Mouse (Mus musculus) hindbrain, embryonic 11.5 days (tissue): ENCODE measurements at regions not wholly inside any gene's neighbourhood (a gene's known extent, or its start where the extent isn't known, plus 50 kb on each side); places are given as distances from the start of the nearest gene placed in this dataset.

Source experiments
- ATAC-seq: fragments of 200-750 bp; cut with Nextera tagmentation; 2 replicates; pipeline ENCODE4 v1.8.0; 2017; ENCODE audit warnings: mild to moderate bottlenecking, moderate TSS enrichment, moderate library complexity; ENCODE audit not compliant: low FRiP score
- DNase-seq: peaks from one replicate; pipeline ENCODE4 v3.0.0-alpha.2; 2015; ENCODE audit warnings: low spot score
- H3K27ac ChIP-seq: fragments of 300-500 bp; sonication (generic); 2 replicates; pipeline ENCODE4 v1.5.1; 2014; ENCODE audit warnings: mild to moderate bottlenecking, low read depth, low read length
- H3K27me3 ChIP-seq: fragments of 300-500 bp; sonication (generic); 2 replicates; pipeline ENCODE4 v1.6.1; 2014; ENCODE audit warnings: mild to moderate bottlenecking, low read length, moderate library complexity, mixed read lengths; ENCODE audit not compliant: control insufficient read depth, insufficient read depth
- H3K36me3 ChIP-seq: fragments of 300-500 bp; sonication (generic); 2 replicates; pipeline ENCODE4 v1.6.1; 2014; ENCODE audit warnings: mild to moderate bottlenecking, low read length, moderate library complexity, mixed read lengths; ENCODE audit not compliant: control insufficient read depth, insufficient read depth
- H3K4me1 ChIP-seq: fragments of 300-500 bp; sonication (generic); replicated peaks from 2 replicates; pipeline ENCODE4 v1.6.1; 2014; ENCODE audit warnings: low read length, mixed read lengths; ENCODE audit not compliant: control insufficient read depth, insufficient read depth
- H3K4me2 ChIP-seq: fragments of 300-500 bp; sonication (generic); replicated peaks from 2 replicates; pipeline ENCODE4 v1.6.1; 2014; ENCODE audit warnings: mild to moderate bottlenecking, low read depth, low read length
- H3K4me3 ChIP-seq: fragments of 300-500 bp; sonication (generic); 2 replicates; pipeline ENCODE4 v1.5.1; 2014; ENCODE audit warnings: low read depth, low read length
- H3K9ac ChIP-seq: fragments of 300-500 bp; sonication (generic); 2 replicates; pipeline ENCODE4 v1.6.1; 2014; ENCODE audit warnings: low read depth, low read length
- H3K9me3 ChIP-seq: fragments of 300-500 bp; sonication (generic); 2 replicates; pipeline ENCODE4 v1.6.1; 2016; ENCODE audit warnings: low read length; ENCODE audit not compliant: control insufficient read depth
- WGBS: fragments of 180-500 bp; shearing (Covaris S2); extraction: QIAGEN DNeasy Blood & Tissue Kit; methylation state at CpG from one replicate; pipeline ENCODE4 v1.1.7; 2014; 5-methylcytosine and 5-hydroxymethylcytosine counted together

GRCm38 (mm10) chr17:58672291-58672690, 318.9 kb downstream of the Pdzph1 start:
- DNase-seq (no peak), ATAC-seq (no peak)
- H3K4me1 ChIP-seq: no peaks in the 10 kb centered on the region
- H3K9me3 ChIP-seq: no peaks in the 10 kb centered on the region
- no peaks in the 10 kb centered on the region for H3K36me3 ChIP-seq
- H3K4me3 ChIP-seq: no peak overlapping the region
- 77% methylated on average over 2 of the region's 2 CpGs for WGBS
- no peaks in the 10 kb centered on the region for H3K27me3 ChIP-seq
- no peak overlapping the region for H3K9ac ChIP-seq
- H3K4me2 ChIP-seq: no peak overlapping the region
- H3K27ac ChIP-seq: no peak overlapping the region

DNA sequence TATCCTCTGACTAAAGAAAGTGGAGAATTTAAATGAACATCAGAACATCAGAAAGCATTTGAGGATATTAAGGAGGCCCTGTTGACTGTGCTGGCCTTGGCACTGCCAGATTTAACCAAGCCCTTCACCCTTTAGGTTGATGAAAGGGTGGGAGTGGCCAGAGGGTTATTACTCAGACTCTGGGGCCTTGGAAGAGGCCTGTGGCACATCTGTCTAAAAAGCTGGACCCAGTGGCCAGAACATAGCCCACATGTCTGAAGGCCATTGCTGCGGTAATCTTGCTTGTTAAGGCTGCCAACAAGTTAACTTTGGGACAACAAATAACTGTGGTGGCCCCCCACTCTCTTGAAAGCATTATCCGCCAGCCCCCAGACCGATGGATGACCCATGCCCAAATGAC, 323.1 kb downstream of the Pdzph1 start:
- no peak overlapping the region for H3K27ac ChIP-seq
- WGBS: 93% methylated on average over 3 of the region's 3 CpGs
- DNase-seq: no peak

DNA sequence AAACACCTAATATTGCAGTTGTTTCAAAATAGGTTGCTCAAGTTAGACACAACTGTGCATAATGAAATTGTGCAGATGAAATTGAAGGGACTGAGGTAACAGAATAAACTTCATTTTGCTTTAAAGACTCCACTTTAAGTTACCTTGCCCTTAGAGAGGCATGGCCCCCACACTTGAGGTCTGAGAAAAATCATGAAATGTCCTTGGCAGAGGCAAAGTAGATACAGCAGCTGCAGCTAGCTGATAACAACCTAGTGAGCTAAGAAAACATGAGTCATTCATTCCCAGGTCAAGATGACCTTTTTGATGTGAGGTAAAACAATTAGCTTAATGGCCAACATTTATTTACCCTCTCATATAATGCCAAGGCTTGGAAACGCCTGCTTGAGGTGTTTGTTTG, 347.4 kb downstream of the Pdzph1 start:
- Histone ChIP-seq H3K4me1 (no peaks in the 10 kb centered on the region), H3K27me3 (no peaks in the 10 kb centered on the region), H3K4me2 (no peak overlapping the region), H3K9ac (no peak overlapping the region), H3K4me3 (no peak overlapping the region), H3K27ac (no peak overlapping the region), H3K9me3 (no peaks in the 10 kb centered on the region), H3K36me3 (no peaks in the 10 kb centered on the region)
- 50% methylated on average over 1 of the region's 1 CpGs for WGBS
- DNase-seq: no peak
- ATAC-seq: no peak

More for the DNA sequence above, 323.1 kb downstream of the Pdzph1 start:
- no peak overlapping the region for H3K9ac ChIP-seq
- H3K4me1 ChIP-seq: no peaks in the 10 kb centered on the region
- no peaks in the 10 kb centered on the region for H3K36me3 ChIP-seq
- ATAC-seq: no peak
- H3K9me3 ChIP-seq: no peaks in the 10 kb centered on the region
- no peak overlapping the region for H3K4me2 ChIP-seq
- no peaks in the 10 kb centered on the region for H3K27me3 ChIP-seq
- H3K4me3 ChIP-seq: no peak overlapping the region

- Histone ChIP-seq H3K9me3 (no peaks in the 10 kb centered on the region), H3K4me1 (no peaks in the 10 kb centered on the region), H3K36me3 (no peaks in the 10 kb centered on the region), H3K4me3 (no peak overlapping the region), H3K9ac (no peak overlapping the region), H3K27me3 (no peaks in the 10 kb centered on the region), H3K4me2 (no peak overlapping the region), H3K27ac (no peak overlapping the region)
- 81% methylated on average over 1 of the region's 1 CpGs for WGBS
- no peak for DNase-seq
- ATAC-seq: no peak
Observed at GRCm38 (mm10) chr17:58642273-58642672, 348.9 kb downstream of the Pdzph1 start.

DNA sequence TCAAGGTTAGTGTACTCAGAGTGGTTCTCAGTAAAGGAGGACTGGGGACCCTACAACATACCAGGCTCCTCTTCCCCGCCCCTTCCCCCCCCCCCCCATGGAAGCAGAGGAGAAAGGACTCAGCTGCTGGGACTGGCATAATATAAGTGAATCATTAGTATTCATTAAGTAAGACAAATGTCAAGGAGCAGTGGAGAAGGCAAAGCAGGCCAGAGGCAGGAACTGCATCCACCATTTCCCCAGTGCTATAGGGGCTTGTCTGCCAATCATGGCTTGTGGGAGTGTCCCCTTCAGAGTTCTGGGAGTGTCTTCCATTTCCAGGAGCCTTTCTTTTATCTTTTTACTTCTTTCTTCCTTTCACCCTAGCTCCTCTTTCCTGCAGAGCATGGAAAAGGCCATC, 392.3 kb downstream of the Pdzph1 start:
- ATAC-seq (peak; percentile 75), DNase-seq (no peak)
- Histone ChIP-seq H3K27me3 (no peaks in the 10 kb centered on the region), H3K36me3 (no peaks in the 10 kb centered on the region), H3K4me3 (no peak overlapping the region), H3K4me1 (no peaks in the 10 kb centered on the region), H3K9me3 (no peaks in the 10 kb centered on the region), H3K4me2 (no peak overlapping the region), H3K9ac (no peak overlapping the region), H3K27ac (no peak overlapping the region)
- WGBS: 70% methylated on average over 1 of the region's 1 CpGs

DNA sequence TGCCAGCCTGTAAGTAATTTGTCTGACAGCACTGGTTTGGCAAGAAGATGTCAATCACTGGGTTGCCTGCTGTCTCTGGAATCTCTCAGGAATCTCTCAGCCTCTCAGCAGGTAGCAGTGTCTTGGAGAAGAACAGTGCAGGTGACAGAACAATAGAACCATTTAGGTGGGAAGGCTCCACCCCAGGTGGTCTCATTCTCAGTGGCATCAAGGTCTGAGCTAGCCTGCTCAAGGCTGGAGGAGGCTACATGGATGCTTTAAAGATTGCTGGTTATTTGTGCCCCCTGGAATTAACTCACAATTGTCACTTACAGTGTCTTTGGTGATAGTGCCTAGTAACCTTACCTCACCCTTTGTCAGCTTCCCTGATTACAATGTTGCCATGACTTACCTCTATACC, 394.5 kb downstream of the Pdzph1 start:
- Histone ChIP-seq H3K9me3 (no peaks in the 10 kb centered on the region), H3K27me3 (no peaks in the 10 kb centered on the region), H3K4me2 (no peak overlapping the region), H3K9ac (no peak overlapping the region), H3K27ac (no peak overlapping the region), H3K36me3 (no peaks in the 10 kb centered on the region), H3K4me1 (no peaks in the 10 kb centered on the region), H3K4me3 (no peak overlapping the region)
- DNase-seq (no peak), ATAC-seq (no peak)

DNA sequence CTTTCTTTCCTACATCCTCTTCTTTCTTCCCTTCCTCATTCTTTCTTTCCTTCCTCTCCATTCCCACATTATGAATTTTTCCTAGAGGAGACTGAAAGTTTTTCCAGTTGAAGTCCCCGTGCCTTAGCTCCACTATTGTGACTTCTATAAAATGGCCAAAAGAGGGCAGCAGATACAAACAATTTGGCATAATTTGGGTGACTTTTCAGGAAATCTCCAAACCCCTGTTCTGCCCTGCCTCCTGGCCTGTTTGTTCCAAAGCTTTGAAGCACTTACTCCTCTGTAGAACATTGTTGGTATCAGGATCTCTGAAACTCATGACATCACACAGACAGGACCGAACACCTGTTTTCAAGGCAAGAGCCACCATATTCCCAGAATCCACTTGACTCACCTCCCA, 403.2 kb downstream of the Pdzph1 start:
- no peaks in the 10 kb centered on the region for H3K4me1 ChIP-seq
- DNase-seq (peak; percentile 59), ATAC-seq (peak; percentile 57)
- no peak overlapping the region for H3K4me3 ChIP-seq
- no peaks in the 10 kb centered on the region for H3K27me3 ChIP-seq
- 66% methylated on average over 2 of the region's 2 CpGs for WGBS
- H3K36me3 ChIP-seq: no peaks in the 10 kb centered on the region
- no peak overlapping the region for H3K4me2 ChIP-seq
- H3K9ac ChIP-seq: no peak overlapping the region
- no peak overlapping the region for H3K27ac ChIP-seq
- no peaks in the 10 kb centered on the region for H3K9me3 ChIP-seq

DNA sequence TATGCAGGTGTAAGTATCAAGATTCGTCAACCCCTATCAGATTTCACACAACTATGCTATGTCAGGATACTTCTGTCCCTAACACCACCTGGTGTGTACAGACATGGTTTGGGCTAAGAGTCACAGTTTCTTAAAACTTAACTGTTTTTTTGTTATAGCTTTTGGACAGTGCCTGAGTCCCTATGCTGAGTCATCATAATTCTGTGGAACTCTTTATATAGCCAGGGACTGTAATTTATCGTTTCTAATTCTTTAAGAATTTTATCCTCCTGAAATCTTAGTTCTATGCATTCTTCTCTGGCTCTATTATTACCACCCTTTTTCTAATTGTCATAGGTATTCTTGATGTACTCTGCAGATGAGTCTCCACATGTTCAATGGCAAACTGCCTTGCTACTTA, 418.3 kb downstream of the Pdzph1 start:
- Histone ChIP-seq H3K36me3 (no peaks in the 10 kb centered on the region), H3K9me3 (no peaks in the 10 kb centered on the region), H3K27me3 (no peaks in the 10 kb centered on the region), H3K27ac (no peak overlapping the region), H3K4me2 (no peak overlapping the region), H3K9ac (no peak overlapping the region), H3K4me1 (no peaks in the 10 kb centered on the region), H3K4me3 (no peak overlapping the region)
- 88% methylated on average over 2 of the region's 2 CpGs for WGBS
- ATAC-seq: no peak
- no peak for DNase-seq
